ENCODE assay signal across 8 mouse cellular contexts in the genomic region with DNA sequence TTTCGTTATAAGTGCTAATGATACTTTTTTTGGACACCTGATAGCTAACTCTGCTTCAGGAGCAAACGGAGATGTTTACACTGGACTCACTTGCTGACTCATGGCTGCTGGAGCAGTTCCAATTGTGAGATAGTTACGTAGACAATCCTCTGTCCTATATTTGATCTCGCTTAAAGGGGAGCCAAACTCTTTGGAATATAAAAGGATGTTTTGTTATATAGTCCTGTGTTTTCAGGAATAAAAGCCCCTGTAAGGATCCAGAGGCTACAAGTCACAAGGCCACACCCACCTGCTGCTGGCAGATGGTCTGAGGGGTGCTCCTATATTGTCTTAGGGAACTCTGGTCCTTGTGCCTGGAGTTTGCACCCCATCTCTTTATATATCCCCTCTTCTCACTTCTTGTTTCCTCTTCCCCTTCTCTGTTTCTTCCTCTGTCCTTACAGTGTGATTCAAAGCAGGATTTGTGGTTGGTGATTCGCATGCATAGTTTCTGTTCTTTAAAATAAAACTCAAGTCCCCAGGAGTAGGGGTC.
DNase-seq lines count a peak whose midpoint lies in the region; ATAC-seq and TF ChIP-seq lines count a peak whose summit lies in the region.

No protein-coding gene starts in this region.

- intact Hi-C loops in left cerebral cortex, adult 2 months (cut with DNase I) = loop anchor here (5.0 kb wide), 1 partner anchor 43 kb away; no protein-coding TSS in a partner anchor
- intact Hi-C loops in heart, postnatal 36 days (cut with DNase I) = loop anchor here (10.0 kb wide), 1 partner anchor 794 kb away; a partner anchor contains a TSS

- CTCF ChIA-PET in Patski (lab: Charles Lee) = interaction anchor here (1.2 to 1.5 kb wide), 2 partner anchors 12 to 32 kb away, joined by 4 to 7 read pairs; no protein-coding TSS in a partner anchor

- no peak for TF ChIP-seq CTCF in left cerebral cortex, adult 2 months (IDR thresholded peaks at IDR 0.05)
- TF ChIP-seq CTCF in Patski (IDR thresholded peaks at IDR 0.05) = no peak

- H3K27me3 ChIP-seq in Patski = no peaks in the 10 kb centered on the region

- peak; percentile 73 for ATAC-seq in Patski

- DNase-seq in left cerebral cortex, adult 2 months (ENCODE audit: extremely low spot score in 1 of 2, low spot score in 2 of 2) = peak in 1 of 2 experiments; percentile 51
- no peak for DNase-seq in left cerebral cortex, adult 8-10 months (ENCODE audit: low spot score in 2 of 2)
- DNase-seq in Patski (ENCODE audit: low read depth, low spot score) = peak; percentile 81
- peak; percentile 40 to 45 for DNase-seq in cerebellum, postnatal 14 days
- DNase-seq in heart, postnatal 36 days = peak; percentile 70 to 73
- DNase-seq in lung, postnatal 36 days = peak; percentile 87
- DNase-seq in thymus, postnatal 0 days (ENCODE audit: low spot score) = no peak
- no peak for DNase-seq in thymus, postnatal 14 days

- peak overlapping the region; percentile 12 for H3K27ac ChIP-seq in left cerebral cortex, adult 2 months

- in situ Hi-C loops in Patski (cut with MboI; ENCODE audit: low pct_unique_long_range_greater_than_20kb) = no loop called here

- POLR2A ChIA-PET in Patski (lab: Charles Lee) = no interaction called here

- no peak overlapping the region for H3K4me3 ChIP-seq in left cerebral cortex, adult 2 months

Comparison
In these comparisons a context has a peak if more than half of its experiments do, and no peak if none do; other contexts are left out.
1. DNase-seq: peak in Patski (single experiment), cerebellum, postnatal 14 days (2 of 2), heart, postnatal 36 days (2 of 2) and lung, postnatal 36 days (single experiment); none in left cerebral cortex, adult 8-10 months (0 of 2), thymus, postnatal 0 days (single experiment) and thymus, postnatal 14 days (single experiment).